Mouse (Mus musculus): Measurements from ENCODE around the gene Macf1. TPM values are rescaled to one million over a fixed set of nuclear protein-coding genes. Genes with fewer than 3 reads are reported as not detected.

Gene Macf1
- 74.7 and 114 TPM in 2 replicates for polyA plus RNA-seq (2014; fragmentation: Nextera tagmentation; extraction: Ambion mirVana)

DNA sequence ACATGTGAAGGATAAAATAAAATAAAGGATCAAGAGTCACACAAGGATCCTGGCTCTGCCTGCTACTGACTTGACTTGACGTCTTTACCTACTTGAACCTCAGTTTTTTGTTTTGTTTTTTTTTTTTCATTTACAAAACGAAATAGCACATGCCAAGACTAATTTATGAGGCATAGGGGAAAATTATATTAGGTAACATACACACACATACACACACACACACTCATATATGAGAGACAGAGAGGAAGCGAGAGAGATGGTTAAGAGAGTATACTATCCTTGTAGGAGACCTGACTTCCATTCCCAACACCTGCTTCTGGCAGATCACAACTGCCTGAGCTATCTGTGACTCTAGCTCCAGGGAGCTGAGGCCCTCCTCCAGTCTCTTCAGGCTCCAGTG, at the start of gene Macf1:
TSS of gene Macf1 (minus strand) at position 101 of the 400 bp plus-strand sequence.
- Histone ChIP-seq H3K27ac (ENCODE audit: low read depth, low read length) (no peak within 1 kb of the TSS), H3K9me3 (ENCODE audit: control insufficient read depth, low read length) (no peaks in the 10 kb centered on the region), H3K27me3 (ENCODE audit: control insufficient read depth, insufficient read depth, low read length) (no peaks in the 10 kb centered on the region), H3K4me1 (replicated peaks; ENCODE audit: control insufficient read depth, insufficient read depth, low read length) (peaks cover 4% of the 10 kb centered on the region), H3K4me2 (replicated peaks; ENCODE audit: low read depth, low read length) (no peak within 1 kb of the TSS), H3K4me3 (ENCODE audit: low read depth, low read length) (no peak within 1 kb of the TSS), H3K9ac (ENCODE audit: low read depth, low read length) (no peak within 1 kb of the TSS), H3K36me3 (ENCODE audit: control insufficient read depth, insufficient read depth, low read length) (no peaks in the 10 kb centered on the region)
- no peak for ATAC-seq (ENCODE audit: low FRiP score)
- WGBS = 87% methylated on average over 3 of the region's 3 CpGs
- DNase-seq (ENCODE audit: low spot score) = no peak

DNA sequence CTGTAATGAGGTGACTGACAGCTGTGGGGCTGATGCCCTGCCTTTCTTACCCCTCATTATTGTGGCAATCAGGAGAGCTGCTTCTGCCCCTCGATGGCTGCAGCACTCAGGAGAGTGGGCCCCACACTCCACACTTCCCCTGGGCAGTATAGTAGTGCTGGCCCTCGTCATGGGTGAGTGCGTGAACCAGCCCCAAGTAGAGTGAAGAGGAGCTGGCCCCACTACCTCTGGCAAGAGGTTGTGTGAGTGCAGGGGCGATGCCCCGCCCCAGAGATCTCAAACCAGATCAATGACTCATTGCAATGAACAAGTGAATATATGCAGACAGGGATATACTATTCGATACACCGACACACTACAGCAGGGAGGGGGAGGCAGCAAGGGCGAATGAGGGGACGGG, 49.4 kb upstream of the Macf1 start:
- Histone ChIP-seq H3K27me3 (ENCODE audit: control insufficient read depth, insufficient read depth, low read length) (no peaks in the 10 kb centered on the region), H3K4me2 (replicated peaks; ENCODE audit: low read depth, low read length) (no peak overlapping the region), H3K4me3 (ENCODE audit: low read depth, low read length) (no peak overlapping the region), H3K9ac (ENCODE audit: low read depth, low read length) (no peak overlapping the region), H3K27ac (ENCODE audit: low read depth, low read length) (no peak overlapping the region), H3K36me3 (ENCODE audit: control insufficient read depth, insufficient read depth, low read length) (peaks cover 3% of the 10 kb centered on the region; the same call in 1 of the 2 replicates), H3K4me1 (replicated peaks; ENCODE audit: control insufficient read depth, insufficient read depth, low read length) (no peaks in the 10 kb centered on the region), H3K9me3 (ENCODE audit: control insufficient read depth, low read length) (no peaks in the 10 kb centered on the region)
- ATAC-seq (ENCODE audit: low FRiP score) (no peak), DNase-seq (ENCODE audit: low spot score) (no peak)
- 95% methylated on average over 9 of the region's 9 CpGs for WGBS

DNA sequence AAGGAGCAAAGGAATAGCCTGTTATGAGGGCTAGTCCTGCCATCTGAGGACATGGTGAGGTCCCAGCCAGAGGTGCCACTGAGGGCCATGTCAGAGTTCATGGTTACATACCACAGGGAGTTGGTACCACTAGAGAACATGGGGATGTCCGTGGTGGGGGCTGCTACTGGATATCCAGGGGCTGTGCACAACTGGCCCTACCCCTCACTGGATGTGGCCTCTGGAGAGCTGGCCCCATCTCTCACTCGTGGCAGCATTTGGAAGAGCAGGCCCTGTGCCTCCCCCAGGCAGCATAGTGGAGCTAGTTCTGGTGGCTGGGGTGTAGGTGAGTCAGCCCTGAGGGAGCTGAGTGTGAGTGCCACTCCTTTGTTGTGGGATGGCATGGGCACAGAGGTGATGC, 48.8 kb upstream of the Macf1 start:
- H3K4me2 ChIP-seq (replicated peaks; ENCODE audit: low read depth, low read length) = no peak overlapping the region
- H3K9me3 ChIP-seq (ENCODE audit: control insufficient read depth, low read length) = no peaks in the 10 kb centered on the region
- WGBS = 75% methylated on average over 2 of the region's 2 CpGs
- ATAC-seq (ENCODE audit: low FRiP score) = no peak
- DNase-seq (ENCODE audit: low spot score) = no peak
- no peak overlapping the region for H3K9ac ChIP-seq (ENCODE audit: low read depth, low read length)
- H3K4me1 ChIP-seq (replicated peaks; ENCODE audit: control insufficient read depth, insufficient read depth, low read length) = no peaks in the 10 kb centered on the region
- no peak overlapping the region for H3K27ac ChIP-seq (ENCODE audit: low read depth, low read length)
- H3K36me3 ChIP-seq (ENCODE audit: control insufficient read depth, insufficient read depth, low read length) = 0 out of 2 replicates have a peak, but pooled peaks cover 2% of the 10 kb centered on the region
- H3K27me3 ChIP-seq (ENCODE audit: control insufficient read depth, insufficient read depth, low read length) = no peaks in the 10 kb centered on the region
- no peak overlapping the region for H3K4me3 ChIP-seq (ENCODE audit: low read depth, low read length)

DNA sequence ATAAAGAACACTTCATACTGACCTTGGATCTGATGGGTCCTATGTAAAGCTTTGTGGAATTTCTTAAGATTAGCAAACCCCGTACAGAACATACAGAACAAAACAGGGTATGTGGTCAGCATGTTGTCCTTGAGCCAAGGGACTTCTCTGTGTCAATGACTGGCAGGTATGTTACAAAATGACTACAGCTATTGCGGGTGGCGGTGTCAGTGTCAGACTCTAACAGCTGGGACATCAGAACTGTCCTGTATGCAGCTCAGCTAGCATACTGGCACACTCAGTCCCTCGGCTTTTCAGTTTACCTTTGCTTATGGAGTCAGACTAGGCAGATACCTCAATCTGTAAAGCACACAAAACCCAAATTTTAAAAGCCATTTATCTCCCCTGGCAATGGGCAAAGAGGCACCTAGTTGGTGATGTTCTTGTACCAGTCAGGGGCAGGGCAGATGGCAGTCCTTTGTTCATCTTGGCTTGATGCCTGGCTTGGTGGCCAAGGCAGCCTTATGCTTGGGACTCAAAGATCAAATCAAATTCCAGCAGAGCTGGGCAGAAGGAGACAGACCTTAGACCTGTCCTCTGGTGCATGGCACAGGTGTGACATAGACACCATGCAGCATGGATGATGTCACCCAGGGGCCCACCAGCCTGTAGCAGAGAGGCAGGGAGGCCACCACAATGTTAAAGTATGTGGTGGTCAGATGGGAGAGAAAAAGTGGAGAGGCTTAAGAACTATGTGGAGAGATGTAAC, 48.2 kb upstream of the Macf1 start:
- no peak overlapping the region for H3K4me3 ChIP-seq (ENCODE audit: low read depth, low read length)
- no peak overlapping the region for H3K27ac ChIP-seq (ENCODE audit: low read depth, low read length)
- DNase-seq (ENCODE audit: low spot score) (no peak), ATAC-seq (ENCODE audit: low FRiP score) (no peak)
- 93% methylated on average over 4 of the region's 4 CpGs for WGBS
- H3K9ac ChIP-seq (ENCODE audit: low read depth, low read length) = no peak overlapping the region
- no peaks in the 10 kb centered on the region for H3K4me1 ChIP-seq (replicated peaks; ENCODE audit: control insufficient read depth, insufficient read depth, low read length)
- H3K9me3 ChIP-seq (ENCODE audit: control insufficient read depth, low read length) = no peaks in the 10 kb centered on the region
- H3K36me3 ChIP-seq (ENCODE audit: control insufficient read depth, insufficient read depth, low read length) = 0 out of 2 replicates have a peak, but pooled peaks cover 2% of the 10 kb centered on the region
- no peaks in the 10 kb centered on the region for H3K27me3 ChIP-seq (ENCODE audit: control insufficient read depth, insufficient read depth, low read length)
- H3K4me2 ChIP-seq (replicated peaks; ENCODE audit: low read depth, low read length) = no peak overlapping the region

DNA sequence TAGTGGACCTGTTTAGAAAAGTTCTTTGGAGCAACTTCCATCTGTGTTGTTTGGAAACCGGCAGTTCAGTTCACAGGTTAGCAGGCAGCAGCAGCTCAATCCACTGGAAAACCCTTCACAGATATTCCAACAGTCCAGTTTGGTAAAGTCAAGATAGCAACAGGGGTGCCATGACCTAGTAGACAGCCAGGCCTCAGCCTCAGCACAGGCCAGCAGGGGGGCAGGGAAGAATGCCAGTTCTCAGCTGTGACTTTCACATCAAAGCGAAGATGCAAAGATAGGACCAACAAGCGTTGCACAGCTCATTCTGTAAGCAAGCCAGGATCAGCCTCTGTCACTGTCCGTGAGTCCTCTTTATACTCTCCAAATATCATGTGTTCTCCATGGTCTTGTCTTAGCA, 37.6 kb upstream of the Macf1 start:
- Histone ChIP-seq H3K36me3 (ENCODE audit: control insufficient read depth, insufficient read depth, low read length) (no peaks in the 10 kb centered on the region), H3K4me3 (ENCODE audit: low read depth, low read length) (no peak overlapping the region), H3K27ac (ENCODE audit: low read depth, low read length) (no peak overlapping the region), H3K9me3 (ENCODE audit: control insufficient read depth, low read length) (no peaks in the 10 kb centered on the region), H3K4me2 (replicated peaks; ENCODE audit: low read depth, low read length) (no peak overlapping the region), H3K27me3 (ENCODE audit: control insufficient read depth, insufficient read depth, low read length) (no peaks in the 10 kb centered on the region), H3K9ac (ENCODE audit: low read depth, low read length) (no peak overlapping the region), H3K4me1 (replicated peaks; ENCODE audit: control insufficient read depth, insufficient read depth, low read length) (no peaks in the 10 kb centered on the region; the same call in 1 of the 2 replicates)
- 83% methylated on average over 4 of the region's 4 CpGs for WGBS
- no peak for ATAC-seq (ENCODE audit: low FRiP score)
- no peak for DNase-seq (ENCODE audit: low spot score)

DNA sequence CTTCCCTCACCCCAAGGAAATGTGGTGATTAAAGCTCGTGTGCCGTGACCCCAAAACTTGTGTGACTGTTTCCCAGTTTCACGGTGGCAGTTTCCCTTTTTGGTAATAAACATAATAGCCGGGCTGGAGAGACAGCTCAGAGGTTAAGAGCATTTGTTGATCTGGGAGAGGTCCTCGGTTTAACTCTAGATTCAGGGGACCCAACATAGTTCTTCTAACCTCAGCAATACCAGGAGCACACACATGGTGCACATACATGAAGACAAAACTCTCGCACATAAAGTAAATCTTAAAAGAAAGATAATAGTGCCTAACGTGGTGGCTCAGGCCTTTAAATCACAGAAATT, 34.2 kb upstream of the Macf1 start:
- peak overlapping the region; percentile 66 for H3K4me2 ChIP-seq (replicated peaks; ENCODE audit: low read depth, low read length)
- no peaks in the 10 kb centered on the region; the same call in 1 of the 2 replicates for H3K4me1 ChIP-seq (replicated peaks; ENCODE audit: control insufficient read depth, insufficient read depth, low read length)
- H3K36me3 ChIP-seq (ENCODE audit: control insufficient read depth, insufficient read depth, low read length) = no peaks in the 10 kb centered on the region
- no peaks in the 10 kb centered on the region for H3K9me3 ChIP-seq (ENCODE audit: control insufficient read depth, low read length)
- H3K4me3 ChIP-seq (ENCODE audit: low read depth, low read length) = peak overlapping the region; percentile 83
- WGBS = 32% methylated on average over 7 of the region's 7 CpGs
- DNase-seq (ENCODE audit: low spot score) = no peak
- peak overlapping the region; percentile 55 for H3K9ac ChIP-seq (ENCODE audit: low read depth, low read length)
- H3K27me3 ChIP-seq (ENCODE audit: control insufficient read depth, insufficient read depth, low read length) = no peaks in the 10 kb centered on the region
- peak; percentile 52; the same call in 1 of the 2 replicates for ATAC-seq (ENCODE audit: low FRiP score)
- H3K27ac ChIP-seq (ENCODE audit: low read depth, low read length) = no peak overlapping the region

DNA sequence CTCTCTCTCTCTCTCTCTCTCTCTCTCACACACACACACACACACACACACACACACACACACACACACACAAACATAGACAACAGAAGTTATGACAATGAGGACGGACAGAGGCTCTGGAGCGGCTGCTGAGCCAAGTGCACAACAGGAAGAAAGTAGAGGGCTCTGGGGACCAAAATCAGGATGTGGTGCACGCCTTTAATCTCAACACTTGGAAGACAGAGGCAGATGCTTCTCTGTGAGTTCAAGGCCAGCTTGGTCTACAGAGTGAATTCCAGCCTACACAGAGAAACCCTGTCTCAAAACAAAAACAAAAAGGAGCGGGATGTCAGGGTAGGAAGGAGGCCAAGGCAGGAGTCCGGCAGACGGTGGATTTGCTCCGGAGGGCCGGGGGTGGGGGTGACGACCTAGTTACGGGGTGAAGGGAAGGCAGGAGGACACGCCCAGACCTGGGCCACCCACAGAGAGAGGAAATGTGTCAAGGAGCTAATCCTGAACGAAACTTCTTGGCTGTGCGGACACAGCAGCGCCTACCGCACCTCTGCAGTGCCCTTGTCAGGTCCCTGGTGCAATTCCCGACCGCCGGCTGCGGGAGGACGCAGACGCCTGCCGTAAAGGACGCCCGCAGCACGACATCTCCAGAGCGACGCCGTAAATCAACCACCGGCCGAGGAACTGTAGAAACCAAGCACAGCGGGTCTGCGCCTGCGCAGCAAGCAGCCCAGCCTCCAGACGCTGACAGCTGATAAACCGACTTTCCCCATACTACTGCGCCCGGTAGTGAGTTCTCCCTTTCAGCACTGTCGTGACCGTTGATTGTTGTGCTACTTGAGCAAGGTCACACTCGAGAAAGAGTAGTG, 33.6 kb upstream of the Macf1 start, which contains the start of gene Ndufs5:
TSS of gene Ndufs5 (minus strand) at position 629 of the 860 bp plus-strand sequence.
- H3K27me3 ChIP-seq (ENCODE audit: control insufficient read depth, insufficient read depth, low read length) = no peaks in the 10 kb centered on the region
- under 1% methylated on average over 40 of the region's 40 CpGs for WGBS
- DNase-seq (ENCODE audit: low spot score) (peak; percentile 99), ATAC-seq (ENCODE audit: low FRiP score) (peak; percentile 96)
- H3K36me3 ChIP-seq (ENCODE audit: control insufficient read depth, insufficient read depth, low read length) = no peaks in the 10 kb centered on the region
- H3K4me3 ChIP-seq (ENCODE audit: low read depth, low read length) = peak within 1 kb of the TSS; percentile 83
- H3K4me1 ChIP-seq (replicated peaks; ENCODE audit: control insufficient read depth, insufficient read depth, low read length) = no peaks in the 10 kb centered on the region; the same call in 1 of the 2 replicates
- H3K4me2 ChIP-seq (replicated peaks; ENCODE audit: low read depth, low read length) = peak within 1 kb of the TSS; percentile 66
- H3K9me3 ChIP-seq (ENCODE audit: control insufficient read depth, low read length) = no peaks in the 10 kb centered on the region
- peak within 1 kb of the TSS; percentile 88 for H3K9ac ChIP-seq (ENCODE audit: low read depth, low read length)
- H3K27ac ChIP-seq (ENCODE audit: low read depth, low read length) = 0 out of 2 replicates have a peak within 1 kb of the TSS, but pooled peaks have one; percentile 39

DNA sequence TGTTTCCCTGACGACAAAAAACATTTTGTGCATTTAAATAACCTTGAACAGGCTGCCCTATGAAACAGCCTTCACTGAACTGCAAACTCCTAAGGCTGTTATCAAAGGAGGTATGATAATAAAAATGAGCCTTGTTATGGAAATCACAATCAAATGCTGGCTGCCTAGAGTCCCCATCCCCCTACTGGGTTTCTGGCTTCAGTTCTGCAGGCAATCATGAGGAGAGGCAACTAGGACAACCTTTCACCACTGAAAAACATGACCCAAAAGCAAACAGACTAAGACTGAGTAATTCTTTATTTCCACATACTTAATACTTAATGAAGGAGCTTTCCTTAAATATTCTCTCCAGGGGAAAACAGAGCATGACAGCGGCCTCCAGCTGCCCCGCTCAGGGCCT, 28.3 kb upstream of the Macf1 start:
- no peak for ATAC-seq (ENCODE audit: low FRiP score)
- no peak for DNase-seq (ENCODE audit: low spot score)

More for the DNA sequence above, 28.3 kb upstream of the Macf1 start:
- Histone ChIP-seq H3K4me1 (replicated peaks; ENCODE audit: control insufficient read depth, insufficient read depth, low read length) (no peaks in the 10 kb centered on the region; the same call in 1 of the 2 replicates), H3K4me3 (ENCODE audit: low read depth, low read length) (no peak overlapping the region), H3K27me3 (ENCODE audit: control insufficient read depth, insufficient read depth, low read length) (no peaks in the 10 kb centered on the region), H3K9ac (ENCODE audit: low read depth, low read length) (no peak overlapping the region), H3K4me2 (replicated peaks; ENCODE audit: low read depth, low read length) (no peak overlapping the region), H3K27ac (ENCODE audit: low read depth, low read length) (no peak overlapping the region), H3K36me3 (ENCODE audit: control insufficient read depth, insufficient read depth, low read length) (no peaks in the 10 kb centered on the region), H3K9me3 (ENCODE audit: control insufficient read depth, low read length) (no peaks in the 10 kb centered on the region)
- 94% methylated on average over 1 of the region's 3 CpGs for WGBS
